Mouse (Mus musculus): ENCODE results near the gene Fam126a.

Gene Fam126a

GRCm38 (mm10) chr5:24047821-24048220 lies 17.3 kb upstream of the Fam126a start:
- no peak for TF ChIP-seq GATA4 (IDR thresholded peaks at IDR 0.05; ENCODE audit: insufficient replicate concordance, low read length)

- no peak for TF ChIP-seq GATA4 (IDR thresholded peaks at IDR 0.05; ENCODE audit: insufficient replicate concordance, low read length)
Observed at GRCm38 (mm10) chr5:24047001-24047400, 16.5 kb upstream of the Fam126a start.

GRCm38 (mm10) chr5:24045998-24046631 lies 15.6 kb upstream of the Fam126a start:
- no peak for TF ChIP-seq GATA4 (IDR thresholded peaks at IDR 0.05; ENCODE audit: insufficient replicate concordance, low read length)

- no peak for TF ChIP-seq GATA4 (IDR thresholded peaks at IDR 0.05; ENCODE audit: insufficient replicate concordance, low read length)
Observed at GRCm38 (mm10) chr5:24044387-24044786, 13.9 kb upstream of the Fam126a start.

GRCm38 (mm10) chr5:24043367-24043766 lies 12.9 kb upstream of the Fam126a start:
- no peak for TF ChIP-seq GATA4 (IDR thresholded peaks at IDR 0.05; ENCODE audit: insufficient replicate concordance, low read length)

GRCm38 (mm10) chr5:24041341-24041852 lies 10.9 kb upstream of the Fam126a start:
- no peak for TF ChIP-seq GATA4 (IDR thresholded peaks at IDR 0.05; ENCODE audit: insufficient replicate concordance, low read length)

GRCm38 (mm10) chr5:24040601-24041000 lies 10.1 kb upstream of the Fam126a start:
- no peak for TF ChIP-seq GATA4 (IDR thresholded peaks at IDR 0.05; ENCODE audit: insufficient replicate concordance, low read length)

GRCm38 (mm10) chr5:24039423-24039822 lies 8.9 kb upstream of the Fam126a start:
- TF ChIP-seq GATA4 (IDR thresholded peaks at IDR 0.05; ENCODE audit: insufficient replicate concordance, low read length): no peak

GRCm38 (mm10) chr5:24038819-24039218 lies 8.3 kb upstream of the Fam126a start:
- no peak for TF ChIP-seq GATA4 (IDR thresholded peaks at IDR 0.05; ENCODE audit: insufficient replicate concordance, low read length)

- TF ChIP-seq GATA4 (IDR thresholded peaks at IDR 0.05; ENCODE audit: insufficient replicate concordance, low read length): no peak
Observed at GRCm38 (mm10) chr5:24038190-24038589, 7.7 kb upstream of the Fam126a start.

- TF ChIP-seq GATA4 (IDR thresholded peaks at IDR 0.05; ENCODE audit: insufficient replicate concordance, low read length): no peak
Observed at GRCm38 (mm10) chr5:24036731-24037130, 6.2 kb upstream of the Fam126a start.

- TF ChIP-seq GATA4 (IDR thresholded peaks at IDR 0.05; ENCODE audit: insufficient replicate concordance, low read length): no peak
Observed at GRCm38 (mm10) chr5:24034970-24035369, 4.5 kb upstream of the Fam126a start.

GRCm38 (mm10) chr5:24034091-24034490 lies 3.6 kb upstream of the Fam126a start:
- TF ChIP-seq GATA4 (IDR thresholded peaks at IDR 0.05; ENCODE audit: insufficient replicate concordance, low read length): no peak

GRCm38 (mm10) chr5:24029946-24030578 lies 428 bp downstream of the Fam126a start:
- TF ChIP-seq GATA4 (IDR thresholded peaks at IDR 0.05; ENCODE audit: insufficient replicate concordance, low read length): no peak

GRCm38 (mm10) chr5:24029331-24029771 lies 1.1 kb downstream of the Fam126a start:
- TF ChIP-seq GATA4 (IDR thresholded peaks at IDR 0.05; ENCODE audit: insufficient replicate concordance, low read length): no peak

- TF ChIP-seq GATA4 (IDR thresholded peaks at IDR 0.05; ENCODE audit: insufficient replicate concordance, low read length): no peak
Observed at GRCm38 (mm10) chr5:24024957-24025356, 5.5 kb downstream of the Fam126a start.
